20 mouse cellular contexts compared by ENCODE assay signal in the genomic region with DNA sequence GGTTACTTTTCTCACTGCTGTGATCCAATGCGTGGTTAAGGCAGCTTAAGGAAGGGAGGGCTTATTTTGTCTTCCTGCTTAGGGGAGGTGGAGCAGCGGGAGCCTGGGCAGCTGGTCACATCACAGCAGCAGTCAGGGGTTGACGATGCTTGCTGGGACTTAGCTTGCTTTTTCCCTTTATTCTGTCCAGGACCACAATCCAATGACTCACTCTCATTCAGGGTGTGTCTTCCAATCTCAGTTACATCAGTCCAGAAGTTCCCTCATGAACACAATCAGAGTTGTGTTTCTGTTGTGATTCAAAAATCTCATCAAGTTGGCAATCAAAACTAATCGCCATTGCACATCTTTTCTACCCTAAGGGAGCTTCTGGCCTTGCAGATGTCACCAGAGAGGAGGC. TPM values are rescaled to one million over a fixed set of nuclear protein-coding genes. Genes with fewer than 3 reads are reported as not detected.
"Had no signal": no experiment of that assay in that cellular context is flagged by ENCODE, and none has a peak within 500 bp of the region (broad histone marks: within the 10 kb centered on the region; RNA-seq: fewer than 3 reads in every experiment).

No protein-coding gene starts in this region.

- H3K27me3 ChIP-seq: liver, embryonic 13.5 days; midbrain, embryonic 12.5 days; midbrain, embryonic 15.5 days; neural tube, embryonic 13.5 days; stomach, embryonic 15.5 days had no signal

- H3K36me3 ChIP-seq: liver, embryonic 13.5 days; midbrain, embryonic 12.5 days; midbrain, embryonic 15.5 days; neural tube, embryonic 13.5 days; stomach, embryonic 15.5 days had no signal

- H3K4me2 ChIP-seq: liver, embryonic 13.5 days; midbrain, embryonic 12.5 days; midbrain, embryonic 15.5 days; neural tube, embryonic 13.5 days; stomach, embryonic 15.5 days had no signal

- H3K4me3 ChIP-seq: left cerebral cortex, adult 2 months; liver, embryonic 13.5 days; midbrain, embryonic 12.5 days; midbrain, embryonic 15.5 days; neural tube, embryonic 13.5 days; stomach, embryonic 15.5 days had no signal

- DNase-seq: kidney, postnatal 36 days; layer of hippocampus, postnatal 36 days; liver, embryonic 13.5 days; lung, adult 2 months; spleen, adult 18-20 months; thymus, postnatal 36 days had no signal

RNA-seq across cellular contexts. Expression of a gene that starts 48.9 kb away (rescaled TPM):
- total RNA-seq: layer of hippocampus, adult 8-10 months; layer of hippocampus, postnatal 36 days; left cerebral cortex, adult 2 months; left cerebral cortex, postnatal 36 days; liver, adult 2 months; megakaryocyte, adult 5-6 weeks had no signal
- polyA plus RNA-seq: kidney, embryonic 14.5 days; kidney, postnatal 0 days; liver, adult 2 months; liver, embryonic 13.5 days; liver, embryonic 16.5 days; lung, adult 2 months; macrophage; midbrain, embryonic 15.5 days; thymus, postnatal 0 days had no signal
